Mouse (Mus musculus): ENCODE data around the gene Fabp7. TPM values are rescaled to one million over a fixed set of nuclear protein-coding genes. Genes with fewer than 3 reads are reported as not detected.

Gene Fabp7
- polyA plus RNA-seq, 1 experiment from 2014 or later = 5.3 TPM

GRCm38 (mm10) chr10:57829621-57830020 is 44.9 kb downstream of the Fabp7 start:
- H3K9ac ChIP-seq (replicated peaks; ENCODE audit: low read length) = no peak overlapping the region
- H3K4me2 ChIP-seq (replicated peaks; ENCODE audit: low read depth, low read length) = no peak overlapping the region
- H3K27me3 ChIP-seq (ENCODE audit: insufficient read depth, low read length) = no peaks in the 10 kb centered on the region
- WGBS = 78% methylated on average over 3 of the region's 3 CpGs
- no peak overlapping the region for H3K27ac ChIP-seq (ENCODE audit: low read length)
- H3K4me3 ChIP-seq (ENCODE audit: low read length) = no peak overlapping the region
- no peaks in the 10 kb centered on the region for H3K36me3 ChIP-seq (ENCODE audit: insufficient read depth, low read length)
- no peak for ATAC-seq (ENCODE audit: low FRiP score, low TSS enrichment)
- no peaks in the 10 kb centered on the region for H3K9me3 ChIP-seq (ENCODE audit: low read length)
- H3K4me1 ChIP-seq (ENCODE audit: insufficient read depth, low read length) = no peaks in the 10 kb centered on the region

- Histone ChIP-seq H3K27ac (ENCODE audit: low read length) (no peak overlapping the region), H3K4me3 (ENCODE audit: low read length) (no peak overlapping the region), H3K9me3 (ENCODE audit: low read length) (no peaks in the 10 kb centered on the region), H3K27me3 (ENCODE audit: insufficient read depth, low read length) (no peaks in the 10 kb centered on the region), H3K4me2 (replicated peaks; ENCODE audit: low read depth, low read length) (no peak overlapping the region), H3K9ac (replicated peaks; ENCODE audit: low read length) (no peak overlapping the region), H3K4me1 (ENCODE audit: insufficient read depth, low read length) (no peaks in the 10 kb centered on the region), H3K36me3 (ENCODE audit: insufficient read depth, low read length) (no peaks in the 10 kb centered on the region)
- no peak for ATAC-seq (ENCODE audit: low FRiP score, low TSS enrichment)
- 92% methylated on average over 1 of the region's 1 CpGs for WGBS
Observed at GRCm38 (mm10) chr10:57835094-57835493, 50.4 kb downstream of the Fabp7 start.

GRCm38 (mm10) chr10:57835982-57836381 is 51.3 kb downstream of the Fabp7 start:
- Histone ChIP-seq H3K4me2 (replicated peaks; ENCODE audit: low read depth, low read length) (no peak overlapping the region), H3K27me3 (ENCODE audit: insufficient read depth, low read length) (no peaks in the 10 kb centered on the region), H3K4me3 (ENCODE audit: low read length) (no peak overlapping the region), H3K9ac (replicated peaks; ENCODE audit: low read length) (no peak overlapping the region), H3K4me1 (ENCODE audit: insufficient read depth, low read length) (no peaks in the 10 kb centered on the region), H3K9me3 (ENCODE audit: low read length) (no peaks in the 10 kb centered on the region), H3K27ac (ENCODE audit: low read length) (no peak overlapping the region), H3K36me3 (ENCODE audit: insufficient read depth, low read length) (no peaks in the 10 kb centered on the region)
- no peak for ATAC-seq (ENCODE audit: low FRiP score, low TSS enrichment)

Other genes with a start within 250 kb of the Fabp7 start
- gene Pkib, start 152.9 kb upstream of the Fabp7 start, polyA plus RNA-seq (2015; fragmentation: Nextera tagmentation; extraction: Ambion mirVana) = 4.1 and 5.1 TPM in 2 replicates
- gene Smpdl3a, start 9.5 kb downstream of the Fabp7 start, polyA plus RNA-seq (2015; fragmentation: Nextera tagmentation; extraction: Ambion mirVana) = 33.3 and 39.2 TPM in 2 replicates

Data from kidney, embryonic 16.5 days (tissue).